Mouse (Mus musculus) T-cell, adult 66 days (primary cell): Measurements from ENCODE around the gene Dusp12. TPM values are rescaled to one million over a fixed set of nuclear protein-coding genes. Genes with fewer than 3 reads are reported as not detected.

Experiments used
- total RNA-seq, 2 experiments: library from RNA; stranded (reverse); gene quantifications; 3 replicates in 1 of 2; 4 replicates in 1 of 2; pipeline ENCODE4 v1.2.4; 2023

The Dusp12 gene
- total RNA-seq: 10 to 100 TPM; 15.0 to 19.0 TPM

DNA sequence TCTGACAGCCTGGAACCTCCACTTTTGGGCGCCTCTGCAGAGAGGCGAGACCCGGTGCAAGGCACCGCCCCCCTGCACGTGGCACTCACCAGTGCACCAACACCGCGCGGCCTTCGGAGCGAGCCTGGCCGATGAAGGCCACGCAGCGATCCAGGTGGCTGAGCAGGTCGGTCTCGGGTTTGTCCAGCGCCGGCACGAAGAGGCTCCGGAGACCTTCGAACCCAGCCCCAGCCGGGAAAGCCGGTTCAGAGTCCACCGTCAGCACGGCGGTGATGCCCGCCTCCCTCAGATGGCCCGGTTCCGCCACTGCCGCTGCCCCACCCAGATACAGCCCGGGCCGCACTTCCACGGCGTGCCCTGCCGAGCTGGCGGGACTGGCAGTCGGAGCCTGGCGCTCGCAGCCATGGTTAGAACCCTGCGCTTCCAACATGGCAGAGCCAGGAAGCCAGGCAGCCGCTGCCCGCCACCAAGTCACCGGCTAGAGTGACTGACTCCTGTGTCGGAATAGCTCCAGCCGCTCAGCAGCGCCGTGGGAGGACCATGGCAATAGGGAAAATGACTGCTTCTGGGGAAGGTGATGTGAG, at the start of gene Dusp12, which contains the start of gene Gm26620:
TSS of gene Dusp12 (minus strand) at position 563 of the 584 bp plus-strand sequence.
TSS of gene Gm26620 (plus strand) at position 88 of the 584 bp plus-strand sequence.

DNA sequence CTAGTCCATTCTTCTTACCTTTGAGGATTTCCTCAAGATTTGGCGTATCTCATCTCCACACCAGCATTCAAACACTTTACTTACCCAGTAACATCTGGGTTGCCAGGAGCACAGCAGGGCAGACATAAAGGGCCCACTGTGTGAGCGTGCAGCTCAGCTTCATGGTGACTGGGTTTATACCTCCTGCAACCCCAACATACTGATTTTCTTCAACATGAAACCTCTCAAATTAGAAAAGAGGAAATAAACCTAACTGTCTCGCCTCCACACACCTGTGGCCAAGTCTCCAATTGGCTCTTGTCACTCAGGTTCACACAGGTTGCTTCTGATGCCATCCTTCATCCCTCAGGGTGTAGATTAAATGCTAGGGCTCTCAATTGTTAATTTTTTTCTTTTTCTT, 42.0 kb upstream of the Dusp12 start, which contains the start of gene Fcrla:
TSS of gene Fcrla (minus strand) at position 206 of the 400 bp plus-strand sequence.

DNA sequence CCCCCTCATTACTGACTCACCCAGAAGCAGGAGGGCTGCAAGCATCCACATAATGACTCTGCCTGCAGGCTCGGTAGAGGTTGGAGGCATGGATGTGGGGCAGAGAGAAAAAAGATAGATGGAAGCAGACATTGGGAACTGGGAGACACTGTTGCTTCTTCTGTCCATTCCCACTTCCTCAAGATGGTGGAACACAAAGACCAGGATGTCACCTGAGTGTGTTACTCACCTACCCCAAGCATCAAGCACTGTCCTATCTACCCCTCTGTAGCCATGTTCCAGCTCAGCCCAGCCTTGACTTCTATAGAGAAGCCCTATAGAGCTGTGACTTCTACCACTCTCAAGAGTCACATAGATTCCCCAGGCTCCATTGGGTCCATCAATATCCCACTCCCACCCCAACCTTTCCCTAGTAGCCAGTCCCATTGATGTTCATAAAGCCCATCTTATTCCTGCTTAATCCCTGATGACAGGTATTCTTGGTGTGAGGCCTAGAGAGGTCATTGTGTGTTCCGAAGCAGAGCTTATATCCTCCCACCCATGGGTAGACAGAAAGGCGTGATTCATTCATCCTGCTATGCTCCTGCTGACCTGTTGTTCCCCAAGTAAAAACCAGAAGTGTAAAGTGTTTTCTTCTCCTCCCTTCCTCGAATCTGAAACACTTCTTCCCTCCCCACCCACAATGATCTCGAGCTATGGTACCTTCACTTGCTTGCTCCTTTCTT, 27.7 kb upstream of the Dusp12 start, which contains the start of gene Fcrlb:
TSS of gene Fcrlb (minus strand) at position 51 of the 725 bp plus-strand sequence.

DNA sequence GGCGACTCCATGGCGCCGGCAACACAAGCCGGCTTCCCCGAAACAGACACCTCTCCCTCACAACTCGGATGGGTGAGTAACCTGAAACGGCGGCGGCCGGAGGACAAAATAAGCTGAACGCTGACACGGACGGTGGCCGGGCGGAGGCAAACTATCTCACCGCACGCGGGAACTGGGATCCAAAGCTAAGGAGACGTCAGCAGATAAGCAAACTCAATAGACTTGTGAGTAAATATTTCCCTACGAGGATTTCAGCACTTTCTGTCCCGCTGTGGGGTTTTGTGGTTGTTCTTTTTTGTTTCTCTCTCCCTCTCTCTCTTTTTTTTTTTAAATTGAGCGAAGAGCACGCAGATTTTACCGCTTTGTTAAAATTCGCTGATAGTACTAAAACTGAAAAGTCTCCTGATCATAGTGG, 17.6 kb downstream of the Dusp12 start, which contains the start of gene Atf6:
TSS of gene Atf6 (minus strand) at position 81 of the 415 bp plus-strand sequence.

Other genes starting within 250 kb of the Dusp12 start
- not detected for gene Olfml2b, start 241.0 kb downstream of the Dusp12 start, total RNA-seq
- 1 to 10 TPM; 8.7 to 8.8 TPM for gene Atf6, start 17.8 kb downstream of the Dusp12 start, total RNA-seq
- gene Gm26620, start 475 bp downstream of the Dusp12 start, total RNA-seq: not detected
- not detected for gene Fcrlb, start 27.4 kb upstream of the Dusp12 start, total RNA-seq
- 1 to 10 TPM; 1.6 to 2.9 TPM for gene Fcrla, start 42.0 kb upstream of the Dusp12 start, total RNA-seq
- gene Fcgr2b, start 91.0 kb upstream of the Dusp12 start, total RNA-seq: 1 to 10 TPM in 1 of 2 experiments, not detected in 1; 1.1 TPM
- gene Fcgr4, start 133.4 kb upstream of the Dusp12 start, total RNA-seq: under 1 TPM in 1 of 2 experiments, not detected in 1; 0.44 TPM
- gene Fcgr3, start 179.4 kb upstream of the Dusp12 start, total RNA-seq: 1 to 10 TPM; 1.6 to 2.6 TPM
- gene Cfap126, start 228.4 kb upstream of the Dusp12 start, total RNA-seq: not detected